Mouse (Mus musculus) B cell, adult 2 months (primary cell): ENCODE data around the gene Map7d2.
A peak's percentile ranks its signal among the peaks of the same experiment; 100 is the strongest.
"Not testable (repeated sequence)": the region's sequence is repeated elsewhere in the genome, so short reads cannot be mapped to it uniquely, and the experiment has no call there.

Experiments
- DNase-seq, 2 experiments: peaks; one replicate each; pipeline ENCODE4 v3.0.0; 2022

The Map7d2 gene

DNA sequence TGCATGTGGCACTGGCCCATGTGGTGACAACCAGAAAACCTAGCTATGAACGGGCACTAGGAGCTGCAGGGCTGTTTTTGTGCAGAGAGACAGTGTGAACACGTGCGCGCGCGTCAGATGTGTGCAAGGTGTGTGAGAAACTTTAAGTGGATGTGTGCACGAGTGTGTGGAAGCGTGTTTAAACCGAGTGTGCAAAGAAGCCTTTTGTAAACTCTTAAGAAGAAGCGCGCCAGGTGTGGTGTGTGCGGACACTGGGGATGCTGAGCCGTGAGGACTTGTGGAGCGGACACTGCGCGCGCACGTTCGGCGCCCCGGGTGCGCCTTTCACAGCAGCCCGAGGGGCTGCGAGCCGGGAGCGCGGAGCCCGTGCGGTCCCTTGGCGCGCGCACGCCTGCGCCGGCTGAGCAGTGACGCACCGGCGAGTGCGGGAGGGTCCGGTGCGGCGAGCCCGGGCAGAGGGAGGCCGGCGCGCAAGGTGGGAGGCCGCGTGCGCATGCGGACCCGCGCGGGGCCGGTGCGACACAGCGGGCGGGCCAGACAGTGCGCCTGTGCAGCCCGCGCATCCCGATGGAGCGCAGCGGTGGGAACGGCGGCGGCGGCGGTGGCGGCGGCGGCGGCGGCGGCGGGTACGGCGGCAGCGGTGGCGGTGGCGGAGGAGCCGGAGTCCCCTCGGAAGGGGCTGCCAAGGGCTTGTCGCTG is at the start of gene Map7d2:
Gene Map7d2 (plus strand): TSS at position 443 of the 699 bp plus-strand sequence.
- peak in 1 of 2 experiments; percentile 9 for DNase-seq

DNA sequence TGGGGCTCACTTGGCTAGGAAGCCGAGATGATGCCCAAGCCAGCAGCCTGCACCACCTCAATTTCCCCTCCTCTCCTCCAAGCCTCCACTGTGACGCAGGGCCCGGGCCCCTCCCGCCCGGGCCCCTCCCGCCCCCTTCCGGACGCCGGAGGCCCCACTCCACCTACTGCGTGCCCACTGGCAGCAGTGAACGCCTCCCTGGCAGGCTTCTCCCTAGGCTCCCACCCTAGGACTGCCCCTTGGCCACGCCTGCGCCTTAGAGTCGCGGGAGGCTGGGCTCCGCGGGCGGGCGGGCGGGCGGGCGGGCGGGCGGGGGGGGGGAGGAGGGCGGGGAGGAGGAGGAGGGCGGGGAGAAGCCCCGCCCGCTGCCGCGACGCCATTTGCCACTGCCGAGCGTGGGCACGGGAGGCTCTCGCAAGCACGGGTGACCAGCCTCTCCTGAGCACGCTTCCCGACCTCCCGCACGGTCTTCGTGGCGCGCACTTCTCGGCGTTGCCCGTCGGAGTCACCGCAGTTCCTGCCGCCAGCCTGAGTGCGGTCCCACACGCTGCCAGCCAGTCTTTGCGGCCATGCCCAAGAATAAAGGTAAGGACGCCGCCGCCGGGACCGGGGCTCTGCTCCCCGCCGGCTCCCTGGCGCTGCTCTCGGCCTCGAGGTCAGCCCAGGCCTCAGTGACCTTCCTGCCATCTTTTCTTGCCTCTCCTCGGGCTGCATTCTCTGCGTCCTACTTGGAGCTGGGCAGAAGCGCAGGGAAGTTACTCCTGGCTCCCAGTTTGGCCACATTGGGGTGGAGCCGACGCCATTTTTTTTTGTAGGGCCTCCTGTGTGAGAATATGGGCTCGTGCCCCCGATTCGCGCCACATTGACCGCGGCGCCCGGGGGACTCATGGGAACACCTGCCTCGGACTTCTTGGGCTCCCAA is 42.3 kb upstream of the Map7d2 start, which contains the start of gene Eif1ax:
Gene Eif1ax (plus strand): TSS at position 348 of the 922 bp plus-strand sequence.
- DNase-seq, result peak; percentile 64 to 74

DNA sequence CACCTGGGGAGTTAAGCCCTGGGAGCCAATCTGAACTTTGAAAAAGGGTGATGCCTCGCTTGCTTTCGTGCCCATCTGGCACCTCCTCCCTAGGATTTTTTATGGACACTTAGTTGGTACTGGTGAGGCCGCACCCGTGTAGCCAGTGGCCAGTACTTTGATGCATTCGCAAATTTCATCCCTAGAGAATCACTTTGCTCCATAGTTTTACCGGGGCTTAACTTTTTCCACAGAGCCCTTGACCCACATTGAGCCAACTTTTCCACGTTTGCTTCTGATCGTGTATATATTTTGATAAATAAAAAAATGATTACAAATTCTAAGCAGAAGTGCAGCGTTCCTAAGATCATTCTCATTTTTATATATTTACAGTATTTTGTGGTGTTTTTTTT is 41.6 kb upstream of the Map7d2 start:
- DNase-seq, result no peak

DNA sequence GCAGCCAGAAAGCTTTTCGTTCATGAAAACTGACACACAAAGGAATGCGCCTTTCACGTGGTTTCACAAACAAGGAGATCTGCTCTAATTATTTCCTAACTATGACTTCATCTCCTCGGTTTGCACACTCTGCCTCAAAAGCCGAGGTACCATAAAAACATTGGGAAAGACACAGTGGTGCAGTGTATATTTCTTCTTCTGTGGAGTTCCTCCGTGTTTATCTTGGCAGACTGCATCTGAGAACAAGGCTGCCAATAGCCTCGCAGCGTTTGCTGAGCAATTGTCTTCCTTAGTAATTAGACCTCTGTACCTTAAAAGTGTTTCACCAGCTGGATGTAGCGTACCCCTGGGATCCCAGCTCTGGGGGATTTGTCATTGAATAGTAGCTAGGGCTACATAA is 27.3 kb upstream of the Map7d2 start:
- DNase-seq, result no peak

DNA sequence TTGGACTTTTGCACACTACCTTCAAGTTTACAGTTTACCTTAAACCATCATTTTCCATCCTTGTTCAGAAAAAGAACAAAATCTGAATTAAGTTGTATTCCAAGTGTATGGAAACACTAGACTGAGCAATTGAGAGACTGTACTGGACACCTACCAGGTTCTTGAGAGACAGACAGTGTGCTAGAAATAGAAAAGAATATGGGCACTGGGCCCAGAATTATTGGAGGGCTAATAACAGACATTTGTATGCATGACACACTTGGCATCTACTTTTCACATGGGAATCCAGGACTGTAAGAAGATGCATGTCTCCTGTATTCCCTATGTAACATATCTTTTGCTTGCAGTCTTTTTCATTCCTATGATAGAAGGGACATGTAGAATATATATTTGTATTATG is 25.4 kb upstream of the Map7d2 start:
- no peak for DNase-seq

DNA sequence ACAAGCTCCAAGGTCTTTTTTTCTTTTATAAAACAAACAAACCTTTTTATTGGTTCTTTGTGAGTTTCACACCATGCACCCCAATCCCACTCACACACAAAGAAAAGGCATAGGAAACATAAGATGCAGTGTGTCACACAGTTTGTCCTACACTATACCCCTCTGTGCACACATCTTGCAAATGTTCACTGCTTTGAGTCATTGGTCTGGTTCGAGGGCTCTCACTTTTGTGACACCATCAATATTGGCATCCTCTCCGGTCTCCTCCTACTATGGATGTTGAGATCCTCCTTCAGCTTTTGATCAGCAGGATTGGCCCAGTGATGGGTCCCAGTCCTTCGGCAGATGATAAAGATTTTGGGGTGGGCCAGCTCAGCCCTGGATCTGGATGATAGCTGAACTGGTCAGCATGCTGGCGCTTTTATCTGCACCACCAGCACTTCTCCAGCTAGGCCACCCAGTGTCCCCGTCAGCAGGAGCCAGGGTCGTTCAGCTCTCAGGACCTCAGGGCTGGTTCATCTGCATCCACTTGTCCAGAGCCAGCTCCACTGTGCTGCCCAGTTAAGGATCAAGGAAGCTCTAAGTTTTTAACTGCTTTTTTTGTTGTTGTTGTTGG is 23.9 kb upstream of the Map7d2 start:
- DNase-seq, result no peak

DNA sequence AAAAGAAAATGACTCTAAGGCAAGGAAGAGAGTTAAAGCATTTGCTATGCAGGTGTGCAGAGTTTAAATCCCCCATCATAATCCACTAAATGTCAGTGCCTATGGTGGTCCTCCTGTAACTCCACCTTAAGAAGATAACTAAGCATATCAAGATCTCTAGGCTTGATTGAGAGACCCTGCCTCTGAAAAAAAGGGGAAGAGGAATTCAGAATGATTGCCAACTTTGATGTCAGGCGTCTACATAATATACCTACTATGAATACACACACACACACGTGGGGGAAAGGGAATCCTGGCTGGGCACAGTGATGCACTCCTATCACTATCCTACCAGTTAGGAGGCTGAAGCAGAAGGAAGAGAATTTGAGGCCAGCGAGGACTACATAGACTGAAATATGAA is 23.1 kb upstream of the Map7d2 start:
- DNase-seq, result no peak

DNA sequence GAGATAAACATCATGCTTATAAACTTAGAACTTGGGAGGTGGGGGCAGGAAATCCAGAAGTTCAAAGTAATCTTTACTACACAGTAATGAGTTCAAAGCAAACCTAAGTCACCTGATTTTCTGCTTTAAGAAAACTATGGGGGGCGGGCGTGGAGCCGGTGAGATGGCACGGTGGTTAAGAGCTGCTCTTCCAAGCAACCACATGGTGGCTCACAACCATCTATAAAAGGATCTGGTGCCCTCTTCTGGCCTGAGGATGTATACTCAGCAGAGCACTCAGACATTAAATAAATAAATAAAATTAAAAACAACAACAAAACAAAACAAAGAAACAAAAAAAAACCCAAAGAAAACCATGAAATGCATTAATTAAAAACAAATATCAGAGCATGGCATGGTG is 5.1 kb upstream of the Map7d2 start:
- DNase-seq, result peak; percentile 25 to 54

DNA sequence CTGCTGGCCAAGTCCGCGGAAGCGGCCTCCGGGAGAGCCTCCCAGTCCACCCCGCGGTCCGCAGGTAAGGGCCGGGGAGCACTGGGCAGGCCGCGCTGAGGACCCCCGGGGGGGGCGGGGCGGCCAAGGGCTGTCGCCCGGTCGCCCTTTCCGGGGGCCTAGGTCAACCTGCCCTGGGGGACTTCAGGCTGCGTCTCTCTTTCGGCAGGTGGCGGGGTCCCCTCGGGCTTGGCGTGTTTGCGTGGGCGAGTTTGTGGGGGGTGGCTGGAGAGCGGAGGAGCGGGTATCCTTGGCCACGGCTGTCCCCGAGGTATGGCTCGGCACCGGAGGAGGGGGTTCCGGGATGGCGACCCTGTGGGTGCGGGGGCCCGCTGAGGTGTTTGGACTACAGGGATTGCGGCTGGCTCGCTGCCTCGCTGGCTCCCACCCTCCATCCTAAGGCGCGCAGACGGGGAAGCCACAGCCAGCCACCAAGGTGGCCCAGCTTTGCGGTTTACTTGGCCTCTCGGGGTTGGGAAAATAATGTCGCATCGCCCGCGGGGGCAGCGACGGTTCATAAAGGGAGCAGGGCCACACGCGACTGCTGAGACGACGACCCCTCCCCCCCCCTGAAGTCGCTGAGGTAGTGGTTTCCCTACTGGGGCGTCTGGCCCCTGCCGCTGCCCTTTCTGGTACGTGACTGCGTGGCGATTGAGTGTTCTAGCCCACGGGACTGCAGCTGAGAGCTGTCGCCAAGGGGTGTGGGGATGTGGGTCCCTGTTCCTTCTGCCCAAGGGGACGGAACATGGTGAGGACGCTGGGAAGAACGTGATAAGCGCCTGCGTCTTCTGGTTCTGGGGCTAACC is 679 bp downstream of the Map7d2 start:
- peak; percentile 6 to 12 for DNase-seq

DNA sequence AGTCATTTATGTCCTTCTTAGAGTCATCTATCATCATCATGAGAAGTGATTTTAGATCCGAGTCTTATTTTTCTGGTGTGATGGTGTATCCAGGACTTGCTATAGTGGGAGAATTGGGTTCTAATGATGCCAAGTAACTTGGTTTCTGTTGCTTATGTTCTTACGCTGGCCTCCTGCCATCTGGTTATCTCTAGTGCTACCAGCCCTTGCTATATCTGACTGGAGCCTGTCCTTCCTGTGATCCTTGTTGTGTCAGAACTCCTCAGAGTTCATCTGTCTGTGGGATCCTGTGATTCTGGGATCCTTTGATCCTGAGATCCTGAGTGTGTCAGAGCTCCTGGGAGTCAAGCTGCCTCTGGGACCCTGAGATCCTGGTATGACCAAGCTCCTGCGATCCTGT is 16.1 kb downstream of the Map7d2 start:
- DNase-seq, result not testable (repeated sequence)

DNA sequence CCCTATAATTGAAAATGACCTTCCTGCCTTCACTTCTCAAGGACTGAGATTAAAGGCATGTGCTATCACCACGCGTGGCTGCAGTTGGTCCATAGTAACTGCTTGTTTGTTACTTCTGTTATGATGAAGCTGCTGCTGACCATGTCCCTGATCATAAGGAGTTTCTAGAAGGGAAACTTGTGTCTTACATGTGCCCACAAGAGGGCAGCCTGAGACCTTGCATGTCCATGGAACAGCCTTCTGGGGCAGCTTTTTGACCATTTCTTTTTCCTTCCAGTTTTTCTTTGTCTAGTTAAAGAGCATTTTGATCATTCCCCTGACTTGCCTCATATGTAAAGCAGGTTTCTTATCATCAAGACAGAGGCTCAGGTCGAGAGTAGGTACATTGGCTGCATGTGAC is 27.8 kb downstream of the Map7d2 start:
- peak; percentile 15 to 30 for DNase-seq

DNA sequence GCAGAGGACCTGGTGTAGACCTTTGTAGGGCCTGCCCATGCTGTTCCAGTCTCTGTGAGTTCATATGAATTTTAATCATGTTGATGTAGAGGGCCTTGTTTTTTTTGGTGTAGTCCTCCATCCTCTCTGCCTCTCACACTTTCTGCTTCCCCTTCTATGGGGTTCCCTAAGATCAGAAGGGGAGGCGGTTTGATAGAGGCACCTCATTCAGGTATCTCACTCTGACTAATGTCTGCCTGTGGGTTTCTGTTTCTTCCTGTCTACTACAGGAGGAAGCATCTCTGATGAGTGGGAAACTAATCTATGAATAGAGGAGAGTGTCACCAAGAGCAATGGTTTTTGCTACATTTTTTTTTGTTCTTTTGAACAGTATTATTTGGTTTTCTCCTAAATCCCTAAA is 32.8 kb downstream of the Map7d2 start:
- DNase-seq, result no peak

DNA sequence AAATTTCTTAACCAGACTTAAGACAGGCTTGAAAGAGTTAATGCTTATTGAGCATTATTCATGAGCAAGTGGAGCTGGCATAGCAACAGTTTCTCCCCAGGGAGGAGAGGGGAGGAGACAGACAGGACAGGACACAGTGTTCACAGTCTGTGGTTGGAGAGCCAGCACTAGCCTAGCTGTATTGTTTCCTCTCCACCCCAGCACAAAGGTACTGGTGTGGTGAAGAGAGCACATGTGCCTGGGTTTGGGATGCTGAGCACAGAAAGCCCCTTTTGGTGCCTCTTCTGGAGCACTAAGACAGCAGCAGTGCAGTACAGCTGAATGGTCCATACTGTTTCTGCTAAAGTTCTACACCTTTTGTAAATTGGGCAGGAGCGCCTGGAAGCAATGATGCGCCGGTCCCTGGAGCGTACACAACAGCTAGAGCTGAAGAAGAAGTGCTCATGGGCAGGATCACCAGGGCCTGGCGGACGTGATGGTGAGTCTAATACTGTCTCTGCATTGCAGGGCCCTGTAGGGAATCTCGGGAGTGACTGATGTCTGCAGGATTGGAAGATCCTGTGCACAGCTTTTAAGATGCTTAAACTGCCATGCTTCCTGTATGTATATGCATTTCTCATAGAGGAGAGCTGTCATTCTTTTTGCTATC is 44.8 kb downstream of the Map7d2 start:
- no peak for DNase-seq

DNA sequence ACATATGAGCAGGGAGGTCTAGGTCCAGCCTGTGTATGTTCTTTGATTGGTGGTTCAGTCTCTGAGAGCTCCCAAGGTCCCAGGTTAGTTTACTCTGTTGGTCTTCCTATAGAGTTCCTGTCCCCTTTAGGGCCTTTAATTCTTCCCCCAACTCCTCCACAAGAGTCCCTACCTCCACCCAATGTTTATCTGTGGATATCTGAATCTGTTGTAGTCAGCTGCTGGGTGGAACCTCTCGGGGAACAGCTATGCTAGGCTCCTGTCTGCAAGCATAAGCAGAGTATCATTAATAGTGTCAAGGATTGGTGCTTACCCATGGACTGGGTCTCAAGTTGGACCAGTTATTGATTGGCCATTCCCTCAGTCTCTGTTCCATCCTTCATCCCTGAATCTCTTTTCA is 60.4 kb downstream of the Map7d2 start:
- no peak for DNase-seq

DNA sequence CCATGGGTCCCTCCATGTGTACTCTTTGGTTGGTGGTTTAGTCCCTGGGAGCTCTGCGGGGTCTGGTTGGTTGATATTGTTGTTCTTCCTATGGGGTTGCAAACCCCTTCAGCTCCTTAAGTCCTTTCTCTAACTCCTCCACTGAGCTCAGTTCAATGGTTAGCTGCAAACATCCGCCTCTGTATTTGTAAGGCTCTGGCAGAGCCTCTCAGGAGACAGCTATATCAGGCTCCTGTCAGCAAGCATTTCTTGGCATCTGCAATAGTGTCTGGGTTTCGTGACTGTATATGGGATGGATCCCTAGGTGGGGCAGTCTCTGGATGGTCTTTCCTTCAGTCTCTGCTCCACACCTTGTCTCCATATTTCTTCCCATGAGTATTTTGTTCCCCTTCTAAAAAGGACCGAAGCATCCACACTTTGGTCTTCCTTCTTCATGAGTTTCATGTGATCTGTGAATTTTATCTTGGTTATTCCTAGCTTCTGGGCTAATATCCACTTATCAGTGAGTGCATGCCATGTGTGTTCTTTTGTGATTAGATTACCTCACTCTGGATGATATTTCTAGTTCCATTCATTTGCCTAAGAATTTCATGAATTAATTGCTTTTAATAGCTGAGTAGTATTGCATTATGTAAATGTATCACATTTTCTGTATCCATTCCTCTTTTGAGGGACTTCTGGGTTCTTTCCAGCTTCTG is 64.0 kb downstream of the Map7d2 start:
- not testable (repeated sequence) for DNase-seq

DNA sequence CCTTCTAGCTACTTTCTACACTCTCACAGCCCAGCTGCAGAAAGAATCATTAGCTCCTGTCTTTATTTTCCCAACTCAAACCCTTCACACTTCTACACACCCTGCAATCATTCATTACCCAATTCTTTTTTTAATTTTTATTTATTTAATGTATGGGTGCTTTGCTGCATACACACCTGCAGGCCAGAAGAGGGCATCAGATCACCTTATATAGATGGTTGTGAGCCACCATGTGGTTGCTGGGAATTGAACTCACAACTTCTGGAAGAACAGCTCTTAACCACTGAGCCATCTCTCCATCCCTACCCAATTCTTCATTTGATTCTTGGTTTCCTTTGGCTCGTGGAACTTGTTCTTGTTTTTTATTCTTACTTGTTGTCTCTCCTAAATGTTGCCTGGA is 69.9 kb downstream of the Map7d2 start:
- peak; percentile 5 to 10 for DNase-seq

DNA sequence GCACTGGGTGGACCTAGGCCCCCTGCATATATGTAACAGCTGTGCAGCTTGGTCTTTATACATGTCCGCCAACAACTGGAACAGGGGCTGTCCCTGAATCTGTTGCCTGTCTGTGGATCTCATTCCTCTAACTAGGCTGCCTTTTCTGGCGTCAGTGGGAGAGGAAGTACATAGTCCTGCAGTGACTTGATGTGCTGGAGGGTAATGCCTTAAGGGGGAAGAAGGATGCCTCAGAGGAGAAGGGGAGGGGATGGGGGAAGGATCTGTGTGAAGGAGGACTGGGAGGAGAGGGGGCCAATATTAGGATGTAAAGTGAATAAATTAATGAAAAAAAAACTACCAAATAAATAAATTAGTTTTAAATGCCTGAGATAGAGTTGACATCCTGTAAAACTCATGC is 88.8 kb downstream of the Map7d2 start:
- DNase-seq, result no peak

DNA sequence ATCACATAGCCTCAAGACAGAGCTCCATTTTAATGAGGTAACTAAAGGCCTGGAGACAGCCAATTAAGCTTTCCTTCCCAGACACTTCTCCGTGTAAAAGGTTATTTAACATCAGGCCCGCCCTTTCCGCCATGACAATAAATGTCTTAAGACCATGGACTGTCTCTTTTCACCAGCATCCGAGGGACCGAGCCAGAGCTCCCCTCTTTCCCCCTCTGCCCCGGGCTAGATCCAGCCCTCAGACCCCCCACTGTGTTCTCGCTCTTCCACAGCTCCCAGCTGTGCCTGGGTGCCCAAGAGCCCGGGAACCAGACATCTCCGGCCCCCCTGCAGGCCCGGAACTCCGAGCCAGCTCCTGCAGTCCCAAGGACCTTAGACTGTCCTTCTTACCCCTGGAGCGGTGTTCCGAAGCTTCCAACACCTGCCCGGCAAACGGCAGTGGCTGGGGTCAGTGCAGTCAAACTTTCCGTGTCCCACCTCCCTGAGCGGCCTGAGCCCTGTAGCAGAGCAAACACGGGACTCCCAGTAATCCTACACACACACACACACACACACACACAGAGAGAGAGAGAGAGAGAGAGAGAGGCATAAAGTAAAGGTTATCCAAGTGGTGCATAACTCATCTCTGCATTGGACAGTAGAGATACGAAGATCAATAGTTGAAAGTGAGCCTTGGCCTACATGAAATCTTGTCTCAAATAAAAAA is 94.1 kb downstream of the Map7d2 start:
- peak in 1 of 2 experiments; percentile 21 for DNase-seq

DNA sequence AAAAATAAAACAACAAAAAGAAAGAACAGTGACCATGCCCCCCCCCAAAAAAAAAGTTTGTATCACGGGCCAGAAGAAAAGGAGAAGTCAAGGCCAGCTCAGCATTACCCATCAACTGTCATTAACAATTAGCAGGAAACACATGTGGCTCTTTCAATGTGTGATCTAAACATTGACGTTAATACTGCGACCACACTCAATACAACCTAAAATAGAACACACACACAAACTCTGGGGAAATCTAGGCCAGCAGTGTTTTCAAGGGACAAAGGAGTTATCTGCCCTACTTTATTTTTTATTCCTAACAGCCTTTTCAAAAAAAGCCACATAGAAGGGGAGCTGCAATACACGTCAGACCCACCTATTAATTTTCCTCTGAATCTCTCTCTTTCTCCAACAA is 94.7 kb downstream of the Map7d2 start:
- peak in 1 of 2 experiments; percentile 30 for DNase-seq

DNA sequence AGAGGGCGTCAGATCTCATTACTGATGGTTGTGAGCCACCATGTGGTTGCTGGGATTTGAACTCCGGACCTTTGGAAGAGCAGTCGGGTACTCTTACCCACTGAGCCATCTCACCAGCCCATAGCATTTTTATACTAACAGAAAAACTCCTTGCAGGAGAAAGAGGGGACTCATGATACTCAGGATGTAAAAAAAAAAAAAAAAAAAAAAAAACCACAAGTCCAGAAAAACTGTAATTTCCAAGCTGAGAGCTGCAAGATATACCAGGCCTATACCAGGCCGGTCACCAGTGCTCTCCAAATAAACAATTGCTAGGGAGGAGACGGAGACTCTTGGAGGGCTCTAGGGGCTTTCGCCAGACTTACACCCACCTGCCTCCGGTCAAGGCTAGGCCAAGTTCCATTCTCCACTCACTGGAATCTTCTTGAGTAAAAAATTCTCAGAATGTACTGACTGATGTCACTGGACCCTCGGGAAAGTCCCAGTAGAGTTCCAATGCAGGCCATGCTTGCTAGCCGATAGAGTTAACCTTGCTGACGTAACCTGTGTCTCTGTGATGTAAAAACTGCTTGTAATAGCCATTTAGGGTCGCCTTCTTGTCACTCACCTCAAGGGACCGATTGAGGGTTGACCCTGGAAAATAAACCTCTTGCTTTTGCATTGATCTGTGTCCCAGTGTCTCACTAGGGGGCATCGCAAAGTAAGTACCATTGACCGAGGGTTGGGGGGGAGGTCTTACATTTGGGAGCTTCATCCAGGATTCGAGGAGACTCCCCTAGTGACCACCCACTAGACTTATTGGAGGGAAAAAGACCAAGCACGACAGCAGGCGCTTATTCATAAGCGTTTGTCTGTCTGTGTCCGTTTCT is 95.7 kb downstream of the Map7d2 start:
- peak in 1 of 2 experiments; percentile 5 for DNase-seq
